Mouse (Mus musculus): ENCODE data around the gene Chrnb1. TPM values are rescaled to one million over a fixed set of nuclear protein-coding genes. Genes with fewer than 3 reads are reported as not detected.
A peak's percentile ranks its signal among the peaks of the same experiment; 100 is the strongest.

Chrnb1 gene
- polyA plus RNA-seq, 1 experiment from 2014 or later: 28.4 TPM

- peaks cover 47% of the 10 kb centered on the region for H3K27me3 ChIP-seq (replicated peaks; ENCODE audit: control insufficient read depth, insufficient read depth, low read length)
- peak within 1 kb of the TSS; percentile 97 for H3K4me2 ChIP-seq (ENCODE audit: low read depth, low read length)
- H3K9me3 ChIP-seq (ENCODE audit: control insufficient read depth, low read length): no peaks in the 10 kb centered on the region
- no peaks in the 10 kb centered on the region for H3K36me3 ChIP-seq (ENCODE audit: control insufficient read depth, insufficient read depth, low read length)
- DNase-seq (ENCODE audit: low spot score) (no peak), ATAC-seq (ENCODE audit: low read depth) (no peak)
- H3K9ac ChIP-seq (ENCODE audit: low read depth, low read length): peak within 1 kb of the TSS; percentile 64
- peaks cover 44% of the 10 kb centered on the region for H3K4me1 ChIP-seq (ENCODE audit: control insufficient read depth, insufficient read depth, low read length)
- 0% methylated on average over 15 of the region's 33 CpGs for WGBS
- peak within 1 kb of the TSS; percentile 58 for H3K4me3 ChIP-seq (ENCODE audit: low read depth, low read length)
- peak within 1 kb of the TSS; percentile 80 for H3K27ac ChIP-seq (replicated peaks; ENCODE audit: low read depth, low read length)
Observed at GRCm38 (mm10) chr11:69801379-69801977, 5.7 kb upstream of the Chrnb1 start, which contains the start of gene Fgf11. Fgf11 (minus strand) TSS chr11:69801857.

GRCm38 (mm10) chr11:69800392-69801197, 4.9 kb upstream of the Chrnb1 start:
- H3K4me1 ChIP-seq (ENCODE audit: control insufficient read depth, insufficient read depth, low read length): peaks cover 48% of the 10 kb centered on the region
- H3K27me3 ChIP-seq (replicated peaks; ENCODE audit: control insufficient read depth, insufficient read depth, low read length): peaks cover 43% of the 10 kb centered on the region
- DNase-seq (ENCODE audit: low spot score) (peak; percentile 88), ATAC-seq (ENCODE audit: low read depth) (peak; percentile 58)
- peak overlapping the region; percentile 58 for H3K4me3 ChIP-seq (ENCODE audit: low read depth, low read length)
- WGBS: 0% methylated on average over 33 of the region's 36 CpGs
- peak overlapping the region; percentile 97 for H3K4me2 ChIP-seq (ENCODE audit: low read depth, low read length)
- H3K36me3 ChIP-seq (ENCODE audit: control insufficient read depth, insufficient read depth, low read length): no peaks in the 10 kb centered on the region
- peak overlapping the region; percentile 80 for H3K27ac ChIP-seq (replicated peaks; ENCODE audit: low read depth, low read length)
- no peaks in the 10 kb centered on the region for H3K9me3 ChIP-seq (ENCODE audit: control insufficient read depth, low read length)
- peak overlapping the region; percentile 64 for H3K9ac ChIP-seq (ENCODE audit: low read depth, low read length)

- Histone ChIP-seq H3K9ac (ENCODE audit: low read depth, low read length) (peak overlapping the region; percentile 64), H3K27me3 (replicated peaks; ENCODE audit: control insufficient read depth, insufficient read depth, low read length) (peaks cover 38% of the 10 kb centered on the region), H3K36me3 (ENCODE audit: control insufficient read depth, insufficient read depth, low read length) (no peaks in the 10 kb centered on the region), H3K9me3 (ENCODE audit: control insufficient read depth, low read length) (no peaks in the 10 kb centered on the region), H3K27ac (replicated peaks; ENCODE audit: low read depth, low read length) (peak overlapping the region; percentile 80), H3K4me2 (ENCODE audit: low read depth, low read length) (peak overlapping the region; percentile 97), H3K4me3 (ENCODE audit: low read depth, low read length) (peak overlapping the region; percentile 58), H3K4me1 (ENCODE audit: control insufficient read depth, insufficient read depth, low read length) (peaks cover 47% of the 10 kb centered on the region)
- DNase-seq (ENCODE audit: low spot score) (peak; percentile 67), ATAC-seq (ENCODE audit: low read depth) (no peak)
- 0% methylated on average over 11 of the region's 11 CpGs for WGBS
Observed at GRCm38 (mm10) chr11:69800138-69800391, 4.3 kb upstream of the Chrnb1 start.

GRCm38 (mm10) chr11:69799394-69800137, 3.8 kb upstream of the Chrnb1 start:
- H3K9me3 ChIP-seq (ENCODE audit: control insufficient read depth, low read length): no peaks in the 10 kb centered on the region
- H3K4me1 ChIP-seq (ENCODE audit: control insufficient read depth, insufficient read depth, low read length): peaks cover 42% of the 10 kb centered on the region
- H3K4me3 ChIP-seq (ENCODE audit: low read depth, low read length): peak overlapping the region; percentile 58
- WGBS: 17% methylated on average over 12 of the region's 12 CpGs
- no peak overlapping the region; the same call in 1 of the 2 replicates for H3K9ac ChIP-seq (ENCODE audit: low read depth, low read length)
- ATAC-seq (ENCODE audit: low read depth) (no peak), DNase-seq (ENCODE audit: low spot score) (no peak)
- peak overlapping the region; percentile 97 for H3K4me2 ChIP-seq (ENCODE audit: low read depth, low read length)
- no peaks in the 10 kb centered on the region for H3K36me3 ChIP-seq (ENCODE audit: control insufficient read depth, insufficient read depth, low read length)
- peaks cover 33% of the 10 kb centered on the region for H3K27me3 ChIP-seq (replicated peaks; ENCODE audit: control insufficient read depth, insufficient read depth, low read length)
- peak overlapping the region; percentile 80 for H3K27ac ChIP-seq (replicated peaks; ENCODE audit: low read depth, low read length)

GRCm38 (mm10) chr11:69797924-69798323, 2.2 kb upstream of the Chrnb1 start:
- ATAC-seq (ENCODE audit: low read depth) (no peak), DNase-seq (ENCODE audit: low spot score) (no peak)
- no peaks in the 10 kb centered on the region for H3K9me3 ChIP-seq (ENCODE audit: control insufficient read depth, low read length)
- no peak overlapping the region for H3K9ac ChIP-seq (ENCODE audit: low read depth, low read length)
- 77% methylated on average over 7 of the region's 7 CpGs for WGBS
- H3K36me3 ChIP-seq (ENCODE audit: control insufficient read depth, insufficient read depth, low read length): no peaks in the 10 kb centered on the region
- no peak overlapping the region for H3K4me3 ChIP-seq (ENCODE audit: low read depth, low read length)
- no peak overlapping the region for H3K27ac ChIP-seq (replicated peaks; ENCODE audit: low read depth, low read length)
- no peak overlapping the region for H3K4me2 ChIP-seq (ENCODE audit: low read depth, low read length)
- H3K27me3 ChIP-seq (replicated peaks; ENCODE audit: control insufficient read depth, insufficient read depth, low read length): peaks cover 20% of the 10 kb centered on the region
- peaks cover 28% of the 10 kb centered on the region for H3K4me1 ChIP-seq (ENCODE audit: control insufficient read depth, insufficient read depth, low read length)

GRCm38 (mm10) chr11:69795983-69796435, 266 bp upstream of the Chrnb1 start:
- peak; percentile 63 for DNase-seq (ENCODE audit: low spot score)
- Histone ChIP-seq H3K4me1 (ENCODE audit: control insufficient read depth, insufficient read depth, low read length) (peaks cover 14% of the 10 kb centered on the region), H3K4me2 (ENCODE audit: low read depth, low read length) (peak overlapping the region; percentile 95), H3K27me3 (replicated peaks; ENCODE audit: control insufficient read depth, insufficient read depth, low read length) (peaks cover 12% of the 10 kb centered on the region; the same call in 1 of the 2 replicates), H3K36me3 (ENCODE audit: control insufficient read depth, insufficient read depth, low read length) (no peaks in the 10 kb centered on the region), H3K4me3 (ENCODE audit: low read depth, low read length) (peak overlapping the region; percentile 51), H3K9me3 (ENCODE audit: control insufficient read depth, low read length) (no peaks in the 10 kb centered on the region), H3K27ac (replicated peaks; ENCODE audit: low read depth, low read length) (no peak overlapping the region), H3K9ac (ENCODE audit: low read depth, low read length) (peak overlapping the region; percentile 61)
- ATAC-seq (ENCODE audit: low read depth): no peak
- whole genome bisulfite sequencing: 3% methylated on average over 13 of the region's 13 CpGs

GRCm38 (mm10) chr11:69793429-69793828, 2.3 kb downstream of the Chrnb1 start:
- ATAC-seq (ENCODE audit: low read depth) (no peak), DNase-seq (ENCODE audit: low spot score) (no peak)
- Histone ChIP-seq H3K4me1 (ENCODE audit: control insufficient read depth, insufficient read depth, low read length) (peaks cover 5% of the 10 kb centered on the region; the same call in 1 of the 2 replicates), H3K9ac (ENCODE audit: low read depth, low read length) (no peak overlapping the region), H3K9me3 (ENCODE audit: control insufficient read depth, low read length) (no peaks in the 10 kb centered on the region), H3K4me3 (ENCODE audit: low read depth, low read length) (no peak overlapping the region), H3K36me3 (ENCODE audit: control insufficient read depth, insufficient read depth, low read length) (no peaks in the 10 kb centered on the region), H3K4me2 (ENCODE audit: low read depth, low read length) (no peak overlapping the region), H3K27ac (replicated peaks; ENCODE audit: low read depth, low read length) (no peak overlapping the region), H3K27me3 (replicated peaks; ENCODE audit: control insufficient read depth, insufficient read depth, low read length) (peaks cover 12% of the 10 kb centered on the region; the same call in 1 of the 2 replicates)
- WGBS: 53% methylated on average over 5 of the region's 5 CpGs

GRCm38 (mm10) chr11:69791420-69791819, 4.3 kb downstream of the Chrnb1 start:
- WGBS: 63% methylated on average over 5 of the region's 5 CpGs
- H3K9ac ChIP-seq (ENCODE audit: low read depth, low read length): no peak overlapping the region

More at GRCm38 (mm10) chr11:69791420-69791819, 4.3 kb downstream of the Chrnb1 start:
- Histone ChIP-seq H3K9me3 (ENCODE audit: control insufficient read depth, low read length) (no peaks in the 10 kb centered on the region), H3K4me3 (ENCODE audit: low read depth, low read length) (no peak overlapping the region), H3K27me3 (replicated peaks; ENCODE audit: control insufficient read depth, insufficient read depth, low read length) (no peaks in the 10 kb centered on the region), H3K4me2 (ENCODE audit: low read depth, low read length) (no peak overlapping the region), H3K36me3 (ENCODE audit: control insufficient read depth, insufficient read depth, low read length) (no peaks in the 10 kb centered on the region), H3K4me1 (ENCODE audit: control insufficient read depth, insufficient read depth, low read length) (peaks cover 5% of the 10 kb centered on the region; the same call in 1 of the 2 replicates), H3K27ac (replicated peaks; ENCODE audit: low read depth, low read length) (no peak overlapping the region)
- DNase-seq (ENCODE audit: low spot score) (no peak), ATAC-seq (ENCODE audit: low read depth) (no peak)

All from embryonic facial prominence, embryonic 14.5 days (tissue).